Mouse (Mus musculus): ENCODE measurements around the gene Pde4c.

- peak; percentile 10; the same call in 1 of the 2 replicates for TF ChIP-seq CTCF (IDR thresholded peaks at IDR 0.05; ENCODE audit: borderline replicate concordance, control insufficient read depth, extremely low read depth, insufficient read depth, low read length, poor library complexity)
- peak; percentile 92 for TF ChIP-seq POLR2A (IDR thresholded peaks at IDR 0.05; ENCODE audit: control insufficient read depth, extremely low read depth, insufficient read depth, low read length, poor library complexity)
Measured at GRCm38 (mm10) chr8:70699834-70700554, 23.5 kb upstream of the Pde4c start.
